Mouse (Mus musculus) right cerebral cortex, postnatal 10 days (tissue): ENCODE measurements around the gene Zfyve27.

ENCODE experiments used
- DNase-seq, 2 experiments: peaks; one replicate each; pipeline ENCODE4 v3.0.0; 2021; ENCODE audit warnings: low spot score in 2 of 2

Zfyve27 gene

GRCm38 (mm10) chr19:42142757-42143156 lies 21.0 kb upstream of the Zfyve27 start:
- no peak for DNase-seq

DNA sequence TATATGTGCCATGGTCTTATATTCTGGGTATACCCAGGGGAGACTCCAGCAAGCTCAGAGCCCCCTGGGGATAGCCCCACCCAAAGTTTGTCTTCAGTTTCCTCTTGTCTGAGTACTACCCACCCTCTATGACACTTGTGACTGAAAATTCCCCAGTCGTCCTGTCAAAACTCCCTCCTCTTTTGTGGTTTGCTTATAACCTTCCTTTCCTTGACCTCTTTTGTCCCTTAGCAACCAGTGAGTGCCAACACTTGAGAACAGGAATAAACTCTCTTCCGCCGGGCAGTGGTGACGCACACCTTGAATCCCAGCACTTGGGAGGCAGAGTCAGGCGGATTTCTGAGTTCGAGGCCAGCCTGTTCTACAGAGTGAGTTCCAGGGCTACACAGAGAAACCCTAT lies 19.7 kb upstream of the Zfyve27 start:
- no peak for DNase-seq

DNA sequence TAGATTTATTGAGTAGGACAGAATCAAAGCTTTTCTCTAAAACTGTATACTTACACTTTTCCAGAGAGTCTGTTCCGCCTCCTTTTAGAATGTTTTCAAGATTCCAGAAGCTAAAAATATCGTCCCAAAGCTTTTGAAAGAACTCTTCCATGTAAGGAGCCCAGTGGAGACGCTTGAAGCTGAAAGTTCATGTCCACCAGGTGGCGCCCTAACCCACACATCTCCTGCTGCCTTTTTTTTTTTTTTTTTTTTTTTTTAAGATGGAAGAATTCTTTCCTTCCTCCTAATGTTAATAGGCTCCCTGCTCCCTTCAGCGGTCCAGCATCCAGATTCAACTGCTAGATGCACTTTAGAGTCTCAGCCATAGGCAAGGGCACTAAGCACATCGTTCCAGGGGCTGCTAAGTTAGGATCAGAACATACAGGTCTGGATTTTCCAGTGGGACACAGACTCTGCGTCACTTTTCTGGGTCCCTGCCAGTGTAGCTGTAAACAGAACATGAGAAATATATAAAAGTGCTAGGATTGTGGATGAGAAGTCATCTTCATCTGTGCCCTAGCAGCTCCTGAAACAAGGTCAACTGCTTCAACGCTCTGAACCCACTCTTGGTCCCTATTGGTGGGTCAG lies 19.1 kb upstream of the Zfyve27 start:
- DNase-seq: peak; percentile 91 to 94

DNA sequence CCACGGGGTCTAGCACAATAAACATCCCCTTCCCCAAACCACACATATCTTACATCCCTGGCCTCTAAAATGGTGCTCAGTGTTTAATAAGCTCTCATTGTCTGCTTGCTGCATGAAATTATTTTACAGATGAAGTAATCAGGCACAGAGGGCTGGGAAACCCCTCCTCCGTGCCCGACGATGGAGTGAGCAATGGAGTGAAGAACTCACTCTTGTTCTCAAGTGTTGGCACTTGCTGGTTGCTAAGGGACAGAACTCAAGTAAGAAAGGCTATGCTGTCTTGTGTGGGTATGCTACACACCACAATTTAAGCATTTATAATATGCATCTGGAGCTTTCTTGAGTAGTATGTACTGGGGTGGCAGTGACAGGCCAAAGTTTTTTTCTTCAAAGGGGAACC lies 18.5 kb upstream of the Zfyve27 start:
- no peak for DNase-seq

- no peak for DNase-seq
Observed at GRCm38 (mm10) chr19:42145731-42146130, 18.0 kb upstream of the Zfyve27 start.

DNA sequence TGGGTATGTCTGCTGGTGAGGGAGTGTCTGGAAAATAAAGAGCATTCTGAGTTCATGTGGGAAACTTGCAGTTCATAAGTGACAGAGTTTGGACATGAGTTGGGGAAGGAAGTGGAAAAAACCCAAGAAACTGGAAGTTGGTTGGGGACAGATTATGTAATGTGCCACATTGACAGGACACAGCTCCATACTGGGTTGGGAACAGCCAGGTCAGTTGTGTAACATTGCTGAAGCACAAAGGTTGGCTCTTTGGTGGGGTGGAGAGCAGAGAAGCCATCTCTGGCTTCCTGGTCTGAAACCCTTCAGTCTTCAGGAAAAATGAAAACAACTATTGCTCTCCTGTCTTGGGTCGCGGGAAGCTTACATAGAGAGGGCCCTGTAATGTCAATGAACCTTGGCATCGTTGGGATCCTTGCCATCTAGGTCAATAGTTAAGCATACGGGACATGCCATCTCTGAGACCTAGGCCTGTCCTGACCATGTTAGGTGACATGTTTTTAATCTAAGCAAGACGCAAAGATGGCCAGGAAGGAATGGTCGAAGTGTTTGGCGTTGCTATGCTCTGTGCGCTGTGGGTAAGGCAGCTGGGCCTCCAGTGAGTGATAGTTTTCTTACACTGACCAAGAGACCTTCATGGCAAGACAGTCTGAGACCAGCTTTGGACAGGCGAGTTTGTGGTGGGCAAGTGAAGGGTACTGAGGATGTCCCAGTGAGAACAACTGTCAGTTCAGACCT lies 17.3 kb upstream of the Zfyve27 start:
- no peak for DNase-seq

DNA sequence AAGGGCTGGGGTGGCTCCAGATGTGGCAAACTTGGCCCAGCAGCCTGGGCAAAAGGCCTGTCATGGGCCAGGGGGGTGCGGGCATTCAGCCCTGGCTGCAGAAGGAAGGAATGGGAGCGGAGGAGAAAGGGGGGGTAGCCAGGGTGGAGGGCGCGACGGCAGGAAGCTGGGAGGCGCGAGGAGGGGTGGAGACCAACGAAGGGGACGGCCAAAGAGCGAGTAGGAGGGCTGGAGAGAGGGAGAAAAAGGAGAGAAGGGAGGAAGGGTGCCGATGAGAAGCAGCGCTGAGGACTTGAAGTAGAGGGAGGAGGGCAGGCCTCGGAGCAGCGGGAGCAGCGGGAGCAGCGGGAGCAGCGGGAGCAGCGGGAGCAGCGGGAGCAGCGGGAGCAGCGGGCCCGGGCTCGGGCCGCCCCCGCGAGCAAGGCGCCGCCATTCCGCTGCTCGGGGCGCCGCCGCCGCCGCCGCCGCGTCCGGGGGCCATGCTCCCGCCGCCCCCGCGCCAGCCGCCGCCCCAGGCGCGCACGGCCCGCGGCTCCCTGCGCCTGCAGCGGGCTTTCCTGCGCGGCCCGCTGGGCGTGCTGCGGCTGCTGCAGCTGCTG lies 16.5 kb upstream of the Zfyve27 start, which contains the start of gene Marveld1:
TSS of gene Marveld1 (plus strand) at position 231 of the 599 bp plus-strand sequence.
- DNase-seq: peak; percentile 66 to 69

DNA sequence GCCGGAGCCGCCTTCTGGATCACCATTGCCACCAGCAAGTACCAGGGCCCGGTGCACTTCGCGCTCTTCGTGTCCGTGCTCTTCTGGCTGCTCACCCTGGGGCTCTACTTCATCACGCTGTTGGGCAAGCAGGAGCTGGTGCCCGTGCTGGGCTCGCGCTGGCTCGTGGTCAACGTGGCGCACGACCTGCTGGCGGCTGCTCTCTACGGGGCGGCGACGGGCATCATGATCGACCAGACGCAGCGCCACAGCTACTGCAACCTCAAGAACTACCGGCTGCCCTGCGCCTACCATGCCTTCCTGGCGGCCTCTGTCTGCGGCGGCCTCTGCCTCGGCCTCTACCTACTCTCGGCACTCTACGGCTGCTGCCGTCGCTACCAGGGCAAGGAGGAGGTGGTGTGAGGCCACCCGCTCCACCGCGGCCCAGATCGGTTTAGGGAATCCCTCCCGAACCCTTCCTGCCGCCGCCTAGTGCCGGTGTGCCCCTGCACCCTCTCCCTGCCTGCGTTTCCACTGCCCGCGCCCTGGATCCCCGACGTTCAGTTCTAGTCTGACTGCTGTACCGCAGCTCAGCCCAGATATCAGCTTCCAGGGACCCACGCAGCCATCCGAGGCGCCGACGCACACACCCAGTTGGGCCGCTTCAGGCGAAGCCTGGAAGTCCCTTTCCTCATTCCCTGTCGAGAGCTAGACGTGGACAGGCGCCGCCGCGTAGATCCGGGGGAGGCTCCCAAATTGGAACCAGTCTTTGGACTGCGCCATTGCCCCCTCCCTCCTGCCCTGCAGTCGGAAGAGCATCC lies 15.8 kb upstream of the Zfyve27 start:
- DNase-seq: peak; percentile 64 to 70

- no peak for DNase-seq
Observed at GRCm38 (mm10) chr19:42148569-42148860, 15.2 kb upstream of the Zfyve27 start.

GRCm38 (mm10) chr19:42151990-42152389 lies 11.8 kb upstream of the Zfyve27 start:
- peak; percentile 84 to 85 for DNase-seq

DNA sequence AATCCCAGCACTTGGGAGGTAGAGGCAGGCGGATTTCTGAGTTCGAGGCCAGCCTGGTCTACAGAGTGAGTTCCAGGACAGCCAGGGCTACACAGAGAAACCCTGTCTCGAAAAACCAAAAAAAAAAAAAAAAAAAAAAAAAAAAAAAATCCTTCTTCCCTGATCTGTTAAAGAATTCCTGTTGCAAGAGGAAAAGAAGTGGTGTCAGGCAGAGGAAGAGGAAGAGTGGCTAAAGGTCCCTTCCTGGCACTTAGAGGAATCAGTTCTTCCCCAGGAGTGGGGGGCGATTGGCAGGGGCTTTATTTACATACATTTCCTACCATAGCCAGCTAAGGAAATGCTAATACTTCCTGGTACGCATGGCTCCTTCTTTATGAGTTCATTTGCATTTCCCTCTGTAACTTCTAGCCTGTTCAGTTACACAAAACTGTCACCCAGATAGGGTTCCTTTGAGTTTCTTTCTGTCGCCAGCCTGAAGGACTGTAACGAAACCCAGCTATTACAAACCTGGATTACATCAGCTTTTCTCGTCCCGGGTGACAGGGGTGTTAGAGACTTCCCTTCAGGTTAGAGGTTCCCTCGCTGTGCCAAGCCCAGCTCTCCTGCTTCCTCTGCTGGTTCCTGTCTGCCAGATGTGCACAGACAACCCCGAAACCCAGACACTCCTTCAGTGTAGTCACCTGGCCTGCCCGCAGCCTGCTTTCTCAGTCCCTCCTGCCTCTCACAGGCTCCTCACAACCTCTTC lies 6.1 kb upstream of the Zfyve27 start:
- no peak for DNase-seq

DNA sequence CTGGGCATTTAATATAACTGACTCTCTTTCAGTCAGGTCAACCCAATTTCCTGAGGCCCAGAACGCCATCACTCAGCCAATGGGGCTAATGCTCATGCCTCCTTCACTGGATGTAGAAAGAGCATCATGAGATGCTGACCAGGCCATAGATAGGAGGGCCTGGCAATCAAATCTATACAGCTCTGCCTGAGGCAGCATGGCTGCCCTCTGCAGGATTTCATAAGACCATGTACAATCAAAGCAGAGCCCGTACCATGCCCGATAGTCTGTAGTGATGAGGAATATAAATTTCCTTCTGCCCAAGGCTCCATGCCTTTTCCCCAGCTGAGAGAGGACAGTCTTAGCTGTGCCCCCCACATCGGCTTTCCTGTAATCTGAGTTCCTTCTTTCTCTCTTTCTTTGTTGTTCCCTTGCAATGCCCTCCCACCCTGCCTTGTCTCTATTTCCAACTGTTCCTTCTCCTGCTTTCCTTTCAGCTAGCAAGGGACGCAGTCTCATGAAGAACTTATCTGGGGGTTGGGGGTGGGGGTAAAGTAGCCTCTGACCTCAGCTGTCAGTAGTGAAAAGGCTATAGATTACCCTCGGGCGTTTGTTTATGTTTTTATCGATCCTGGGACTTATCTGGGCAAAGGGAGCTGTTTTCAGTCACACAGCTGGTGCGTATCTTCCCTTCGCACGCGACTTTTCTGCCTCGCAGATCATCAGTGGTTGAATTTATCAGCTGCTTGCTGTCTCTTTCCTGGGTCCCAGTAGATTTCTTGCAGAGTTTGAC lies 5.3 kb upstream of the Zfyve27 start:
- DNase-seq: no peak

DNA sequence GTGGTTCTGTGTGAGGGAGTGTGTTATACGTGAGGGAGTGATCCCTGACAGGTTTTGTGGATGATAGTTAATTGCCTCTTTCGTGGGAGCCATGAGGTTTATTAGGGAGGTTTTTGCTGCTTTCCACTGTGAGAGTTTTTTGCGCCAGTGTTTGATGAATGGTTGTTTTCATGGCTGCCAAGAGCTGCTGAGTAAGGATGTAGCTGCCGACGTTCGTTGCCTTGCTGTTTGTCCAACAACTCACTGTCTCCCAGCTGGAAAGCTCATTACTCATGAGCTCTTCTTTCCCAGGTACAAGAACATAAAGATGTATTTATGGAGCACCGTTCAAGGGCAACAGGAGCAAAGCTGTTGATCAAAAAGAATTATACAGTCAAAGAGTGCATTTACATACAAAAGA lies 437 bp downstream of the Zfyve27 start:
- DNase-seq: no peak

DNA sequence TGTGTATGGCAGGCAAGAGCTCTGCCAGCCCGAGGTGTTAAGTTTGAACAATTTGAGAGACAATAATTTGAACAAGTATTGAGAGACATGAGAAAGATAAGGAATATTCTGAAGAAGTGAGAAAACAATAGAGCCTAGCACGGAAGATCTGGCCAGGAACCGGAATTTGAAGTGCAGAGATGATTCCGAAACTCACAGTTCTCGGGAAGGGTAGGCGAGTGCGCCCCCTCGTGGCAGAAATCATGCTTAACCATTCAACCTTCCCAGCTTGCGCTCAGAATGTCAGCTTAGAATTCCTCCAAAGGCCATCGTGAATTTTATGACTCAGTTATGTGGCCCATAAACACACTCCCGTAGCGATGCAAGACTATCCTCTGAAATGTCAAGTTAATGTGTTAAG lies 2.4 kb downstream of the Zfyve27 start:
- DNase-seq: peak; percentile 76 to 92

GRCm38 (mm10) chr19:42166766-42167165 lies 3.0 kb downstream of the Zfyve27 start:
- DNase-seq: no peak

- DNase-seq: no peak
Observed at GRCm38 (mm10) chr19:42167489-42167888, 3.7 kb downstream of the Zfyve27 start.

DNA sequence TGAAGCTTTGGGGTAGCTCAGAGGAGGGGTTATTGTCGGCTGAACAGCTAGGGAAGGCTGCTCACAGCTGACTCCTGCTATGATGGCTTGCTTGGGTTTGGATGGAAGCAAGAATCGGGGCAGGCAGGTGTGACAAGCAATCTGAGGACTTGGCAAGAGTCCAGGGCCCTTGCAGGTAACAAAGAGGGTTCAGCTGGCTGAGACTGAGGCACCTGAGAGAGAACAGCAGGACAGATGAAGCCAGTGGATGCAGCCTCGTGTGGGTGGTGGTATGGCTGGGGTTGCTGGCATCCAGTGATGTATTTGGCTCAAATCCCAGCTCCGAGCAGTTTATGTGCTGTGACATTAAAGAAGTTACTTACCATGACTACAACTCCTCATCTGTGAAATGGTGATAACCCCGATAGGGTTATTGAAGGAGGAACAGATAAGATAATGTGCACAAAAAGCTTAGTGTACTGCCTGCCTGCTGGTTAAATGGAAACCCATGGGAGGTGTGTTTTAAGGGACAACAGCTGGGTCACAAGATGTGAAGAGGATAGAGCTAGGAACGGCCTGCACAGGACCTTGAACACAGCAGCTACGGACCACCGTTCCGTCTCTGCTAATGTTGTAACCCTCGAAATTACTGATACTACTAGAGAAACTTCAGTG lies 5.7 kb downstream of the Zfyve27 start:
- peak; percentile 51 to 66 for DNase-seq

DNA sequence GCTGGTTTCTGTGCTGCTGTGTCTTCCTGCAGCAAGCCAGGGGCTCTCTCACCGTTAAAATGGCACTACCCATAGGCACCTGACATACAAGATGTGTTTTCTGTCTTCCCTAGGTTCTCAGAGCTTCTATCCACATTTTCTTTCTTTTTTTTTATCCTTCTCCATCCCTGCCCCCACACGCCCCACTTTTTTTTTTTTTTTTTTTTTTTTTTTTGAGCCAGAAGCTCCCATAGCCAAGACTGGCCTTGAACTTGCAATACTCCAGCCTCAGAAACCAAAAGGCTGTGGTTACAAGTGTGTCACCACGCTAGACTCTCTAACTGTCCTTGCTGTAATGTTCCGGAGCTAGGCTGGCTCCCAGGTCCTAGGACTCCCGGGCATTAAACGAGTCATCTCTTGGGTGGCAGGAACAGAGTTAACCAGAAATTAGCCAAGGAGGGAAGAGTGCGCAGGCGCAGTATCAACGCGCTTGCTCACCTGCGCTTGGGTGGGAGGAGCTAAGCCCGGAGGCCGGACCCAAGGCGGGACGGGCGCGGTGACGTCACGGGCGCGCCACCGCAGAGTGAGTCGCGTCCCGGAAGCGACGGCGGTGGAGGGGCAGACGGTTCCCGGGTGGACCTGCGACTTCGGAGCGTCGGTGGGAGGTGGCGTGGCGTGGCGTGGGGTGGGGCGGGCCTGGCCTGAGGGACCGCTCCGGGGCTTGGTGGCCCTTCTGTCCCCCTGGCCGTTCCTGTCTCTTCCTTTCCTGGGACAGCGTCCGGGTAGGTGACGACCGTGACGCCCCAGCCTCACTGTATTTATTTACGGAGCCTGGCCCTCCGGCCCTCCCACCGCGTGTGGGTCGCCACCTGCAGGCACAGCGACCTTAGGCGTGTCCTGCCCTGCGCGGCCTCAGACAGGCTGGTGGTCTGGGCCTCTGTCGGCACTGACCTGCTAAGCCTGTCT lies 6.5 kb downstream of the Zfyve27 start:
- DNase-seq: peak; percentile 96

DNA sequence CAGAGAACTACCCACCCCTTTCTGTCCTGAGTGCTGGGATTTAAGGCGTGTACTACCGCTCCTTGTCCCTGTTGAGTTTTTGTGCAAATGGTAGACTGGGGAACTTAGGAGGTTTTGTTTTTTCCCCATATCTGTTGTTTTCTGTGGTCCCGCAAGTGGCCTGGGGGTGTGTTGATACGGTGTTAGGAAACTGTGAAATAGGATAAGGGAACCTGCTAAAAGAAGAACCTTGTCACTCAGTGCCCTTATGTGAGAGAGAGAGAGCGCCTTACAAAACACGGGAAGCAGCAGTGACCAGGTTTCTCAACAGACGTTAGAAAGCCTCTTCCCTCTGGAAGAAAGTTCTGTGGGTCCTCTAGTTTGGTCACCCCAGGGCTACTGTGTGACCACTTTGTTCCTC lies 13.1 kb downstream of the Zfyve27 start:
- DNase-seq: no peak
